ENCODE assay signal across 8 mouse cellular contexts in the genomic region with DNA sequence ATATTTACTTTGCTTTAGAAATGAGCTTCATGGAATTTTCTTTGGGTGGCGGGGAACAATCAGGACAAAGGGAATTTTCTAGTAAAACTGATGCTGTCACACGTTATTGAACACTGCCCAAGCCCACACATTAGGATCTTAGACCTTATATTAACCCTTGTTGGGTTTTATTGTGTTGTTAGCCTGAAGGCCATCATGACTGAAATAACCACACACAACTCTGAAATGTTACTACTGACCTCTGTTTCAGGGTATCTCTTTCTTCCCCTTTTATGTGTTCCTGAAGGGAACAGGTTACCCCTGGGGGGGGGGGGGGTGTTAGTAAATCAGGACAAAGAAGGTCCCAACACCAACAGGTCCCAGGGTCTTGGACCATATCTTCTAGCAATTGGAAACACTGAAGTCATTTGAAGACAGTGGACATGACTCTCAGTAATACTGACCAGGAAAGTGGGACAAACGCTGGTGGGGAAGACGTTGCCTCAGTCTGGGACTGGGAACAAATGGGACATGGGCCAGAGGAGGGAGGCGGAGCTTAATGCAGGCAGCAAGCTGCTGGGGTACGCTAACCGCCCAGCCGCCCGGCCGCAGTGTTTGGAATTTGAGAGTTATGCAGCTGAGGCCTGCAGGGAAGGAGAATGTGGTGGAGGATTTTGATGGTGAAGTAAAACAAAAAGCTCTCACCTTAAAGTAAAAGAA.
DNase-seq lines count a peak whose midpoint lies in the region; ATAC-seq and TF ChIP-seq lines count a peak whose summit lies in the region.

No protein-coding gene starts in this region.

- ATAC-seq in embryonic facial prominence, embryonic 12.5 days (ENCODE audit: insufficient number of reproducible peaks, insufficient read depth, low FRiP score, low TSS enrichment), result no peak
- ATAC-seq in hindbrain, embryonic 12.5 days (ENCODE audit: low FRiP score), result peak; percentile 20; the same call in 1 of the 2 replicates
- ATAC-seq in lung, embryonic 16.5 days (ENCODE audit: low read depth), result peak; percentile 13; the same call in 1 of the 2 replicates

- H3K4me3 ChIP-seq in gastrocnemius, adult 2 months, result no peak overlapping the region
- H3K4me3 ChIP-seq in embryonic facial prominence, embryonic 12.5 days, result no peak overlapping the region
- no peak overlapping the region for H3K4me3 ChIP-seq in hindbrain, embryonic 12.5 days
- no peak overlapping the region for H3K4me3 ChIP-seq in lung, embryonic 16.5 days (ENCODE audit: low read length)

- H3K9me3 ChIP-seq in embryonic facial prominence, embryonic 12.5 days, result no peaks in the 10 kb centered on the region
- no peaks in the 10 kb centered on the region for H3K9me3 ChIP-seq in hindbrain, embryonic 12.5 days (replicated peaks)
- H3K9me3 ChIP-seq in lung, embryonic 16.5 days (ENCODE audit: control insufficient read depth, low read length), result no peaks in the 10 kb centered on the region

- 74% methylated on average over 10 of the region's 10 CpGs for WGBS in embryonic facial prominence, embryonic 12.5 days
- 70% methylated on average over 10 of the region's 10 CpGs for WGBS in hindbrain, embryonic 12.5 days
- WGBS in lung, embryonic 16.5 days, result 57% methylated on average over 10 of the region's 10 CpGs

- H3K27ac ChIP-seq in gastrocnemius, adult 2 months, result peak overlapping the region; percentile 79
- peak overlapping the region; percentile 90 for H3K27ac ChIP-seq in embryonic facial prominence, embryonic 12.5 days
- peak overlapping the region; percentile 52; the same call in 1 of the 2 replicates for H3K27ac ChIP-seq in hindbrain, embryonic 12.5 days
- H3K27ac ChIP-seq in lung, embryonic 16.5 days (ENCODE audit: low read length), result peak overlapping the region; percentile 87

- DNase-seq in gastrocnemius, adult 2 months, result peak; percentile 65
- DNase-seq in gastrocnemius, postnatal 36 days, result no peak
- DNase-seq in c-Kit-positive CD71-positive TER-119-positive erythroid progenitor cells, embryonic 14.5 days (ENCODE audit: low spot score), result no peak
- DNase-seq in urinary bladder, postnatal 14 days (ENCODE audit: low spot score), result no peak
- DNase-seq in urinary bladder, postnatal 25 days (ENCODE audit: low spot score), result no peak

- intact Hi-C loops in gastrocnemius, adult 2 months (cut with DNase I), result loop anchor here (5.0 kb wide), 1 partner anchor 41 kb away; no protein-coding TSS in a partner anchor
- intact Hi-C loops in gastrocnemius, postnatal 36 days (cut with DNase I), result no loop called here

- TF ChIP-seq CTCF in gastrocnemius, adult 2 months (IDR thresholded peaks at IDR 0.05), result no peak

- no peak overlapping the region for H3K9ac ChIP-seq in embryonic facial prominence, embryonic 12.5 days
- H3K9ac ChIP-seq in hindbrain, embryonic 12.5 days, result no peak overlapping the region
- H3K9ac ChIP-seq in lung, embryonic 16.5 days (ENCODE audit: low read length), result 0 out of 2 replicates have a peak overlapping the region, but pooled peaks have one; percentile 11

- no peak overlapping the region for H3K4me2 ChIP-seq in embryonic facial prominence, embryonic 12.5 days (replicated peaks)
- H3K4me2 ChIP-seq in hindbrain, embryonic 12.5 days (replicated peaks), result no peak overlapping the region; the same call in 1 of the 2 replicates
- peak overlapping the region; percentile 38 for H3K4me2 ChIP-seq in lung, embryonic 16.5 days (ENCODE audit: low read depth, low read length)

- H3K4me1 ChIP-seq in embryonic facial prominence, embryonic 12.5 days, result peaks cover 48% of the 10 kb centered on the region
- peaks cover 12% of the 10 kb centered on the region for H3K4me1 ChIP-seq in hindbrain, embryonic 12.5 days
- peaks cover 43% of the 10 kb centered on the region for H3K4me1 ChIP-seq in lung, embryonic 16.5 days (replicated peaks; ENCODE audit: control insufficient read depth, insufficient read depth, low read length)

- H3K36me3 ChIP-seq in embryonic facial prominence, embryonic 12.5 days, result peaks cover 7% of the 10 kb centered on the region
- no peaks in the 10 kb centered on the region for H3K36me3 ChIP-seq in hindbrain, embryonic 12.5 days
- H3K36me3 ChIP-seq in lung, embryonic 16.5 days (ENCODE audit: control insufficient read depth, insufficient read depth, low read length), result 0 out of 2 replicates have a peak, but pooled peaks cover 3% of the 10 kb centered on the region

- H3K27me3 ChIP-seq in embryonic facial prominence, embryonic 12.5 days, result no peaks in the 10 kb centered on the region
- H3K27me3 ChIP-seq in hindbrain, embryonic 12.5 days, result peaks cover 8% of the 10 kb centered on the region
- H3K27me3 ChIP-seq in lung, embryonic 16.5 days (ENCODE audit: control insufficient read depth, insufficient read depth, low read depth, low read length), result no peaks in the 10 kb centered on the region
